Mouse (Mus musculus) spleen, postnatal 10 days (tissue): ENCODE measurements around the gene Antxr1.

ENCODE experiments used
- DNase-seq, 2 experiments: peaks; one replicate each; pipeline ENCODE4 v3.0.0; 2021 to 2022; ENCODE audit warnings: low spot score in 2 of 2

Antxr1 gene

DNA sequence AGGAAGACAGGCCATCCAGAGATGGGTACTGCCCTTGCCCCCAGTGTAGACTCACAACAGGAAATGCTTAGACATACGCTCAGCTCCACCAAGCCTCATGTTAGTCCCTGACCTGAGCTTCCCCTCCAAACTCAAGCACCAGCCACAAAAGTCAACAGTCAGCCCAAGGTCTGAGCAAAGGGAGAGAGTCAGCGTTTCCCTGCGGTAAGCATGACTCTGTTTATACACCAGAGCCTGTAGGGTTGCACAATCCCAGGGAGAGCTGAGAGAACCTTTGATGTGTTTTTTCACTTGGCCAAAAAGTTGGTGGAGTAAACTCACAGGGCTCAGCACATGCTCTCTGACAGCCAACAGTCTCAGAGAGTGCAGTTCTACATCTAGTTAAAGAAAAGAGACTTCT is 145.9 kb downstream of the Antxr1 start:
- DNase-seq, result no peak

DNA sequence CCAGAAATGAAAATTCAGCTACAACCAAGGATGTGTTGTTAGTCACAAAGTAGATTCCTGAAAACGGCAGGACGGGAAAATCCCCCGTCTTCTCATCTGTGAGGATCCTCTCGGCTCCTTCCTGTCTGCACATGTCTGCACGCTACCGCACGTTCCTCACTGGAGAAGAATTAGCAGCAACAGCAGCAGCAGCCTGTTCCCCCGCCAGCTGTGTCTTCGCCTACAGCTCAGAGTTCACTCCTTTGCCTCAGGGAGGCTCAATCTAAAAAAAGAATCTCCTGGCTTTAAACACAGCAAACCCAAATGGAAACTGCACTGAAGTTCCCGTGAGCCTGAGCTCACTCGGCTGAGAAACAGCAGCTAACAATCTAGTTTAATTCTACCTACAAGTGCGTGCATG is 148.6 kb downstream of the Antxr1 start:
- no peak for DNase-seq

DNA sequence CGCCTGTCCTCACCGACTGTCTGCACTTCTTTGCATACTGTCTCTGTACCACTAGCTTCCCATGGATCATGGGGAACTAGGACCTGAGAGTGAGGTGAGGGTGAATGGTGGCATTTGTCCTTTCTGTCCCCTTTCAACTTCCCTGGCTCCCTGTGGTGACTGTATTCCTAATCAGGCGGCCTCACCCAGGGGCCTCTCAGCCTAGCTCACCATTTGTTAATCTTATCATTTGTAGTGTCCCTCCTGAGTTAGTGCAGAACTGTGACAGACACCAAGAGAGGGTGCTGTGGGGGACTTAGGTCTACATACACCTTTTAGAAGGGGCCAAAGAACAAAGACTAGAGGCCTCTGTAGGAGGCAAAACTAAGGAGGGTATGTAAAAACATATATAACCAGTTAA is 151.2 kb downstream of the Antxr1 start:
- DNase-seq, result no peak

DNA sequence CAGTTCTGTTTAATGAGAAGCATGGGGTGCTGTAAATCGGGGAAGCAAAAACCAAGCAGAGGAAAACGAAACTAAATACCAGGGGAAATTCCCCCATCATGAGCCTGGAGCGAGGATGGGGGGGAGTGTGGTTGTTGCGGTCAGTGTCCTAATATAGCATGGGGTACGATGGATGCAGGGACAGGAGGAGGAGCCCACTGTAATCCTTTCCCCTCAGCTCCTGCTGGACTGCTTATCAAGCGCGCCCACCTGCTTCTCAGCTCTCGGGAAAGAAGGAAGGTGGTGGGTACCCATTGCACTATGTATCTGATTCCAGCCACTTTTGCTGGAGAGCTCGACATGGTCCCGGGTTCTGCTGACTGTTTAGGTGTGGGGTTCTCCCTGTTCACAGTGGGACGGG is 151.6 kb downstream of the Antxr1 start:
- peak; percentile 53 to 75 for DNase-seq

DNA sequence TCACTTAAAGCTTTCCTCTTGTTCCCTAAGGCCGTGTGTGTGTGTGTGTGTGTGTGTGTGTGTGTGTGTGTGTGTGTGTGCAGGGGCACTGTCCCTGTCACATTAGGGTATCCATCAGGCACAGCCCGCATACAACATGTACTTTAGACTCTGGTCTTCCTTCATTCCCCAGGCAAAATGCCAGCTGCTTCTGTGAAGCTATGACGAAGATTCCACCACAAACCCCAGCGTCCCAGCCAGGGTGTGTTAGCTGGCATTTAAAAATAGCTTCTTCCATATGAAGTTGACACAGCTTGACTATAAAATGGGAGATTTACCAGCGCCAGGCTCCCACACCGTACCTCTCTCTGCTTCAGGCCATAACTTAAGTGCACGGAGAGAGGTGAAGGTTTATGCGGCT is 152.5 kb downstream of the Antxr1 start:
- DNase-seq, result no peak

DNA sequence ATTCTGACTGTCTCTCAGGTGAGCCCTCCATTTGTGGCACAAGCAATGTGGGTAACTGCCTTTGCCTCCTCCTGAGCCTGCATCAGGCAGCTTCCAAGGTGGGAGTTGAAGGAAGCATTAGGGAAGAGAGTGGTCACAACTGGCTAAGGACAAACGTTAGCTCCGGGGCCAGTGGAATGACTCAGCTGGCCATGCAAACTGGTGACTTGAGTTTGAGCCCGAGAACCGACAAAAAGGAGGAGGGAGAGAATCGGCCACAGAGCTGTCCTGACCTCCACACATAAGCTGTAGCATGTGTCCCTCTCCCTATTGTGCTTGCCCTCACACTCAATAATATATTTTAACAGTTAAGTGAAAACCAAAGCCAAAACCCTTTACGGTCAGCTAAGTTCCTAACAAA is 152.9 kb downstream of the Antxr1 start:
- DNase-seq, result no peak

DNA sequence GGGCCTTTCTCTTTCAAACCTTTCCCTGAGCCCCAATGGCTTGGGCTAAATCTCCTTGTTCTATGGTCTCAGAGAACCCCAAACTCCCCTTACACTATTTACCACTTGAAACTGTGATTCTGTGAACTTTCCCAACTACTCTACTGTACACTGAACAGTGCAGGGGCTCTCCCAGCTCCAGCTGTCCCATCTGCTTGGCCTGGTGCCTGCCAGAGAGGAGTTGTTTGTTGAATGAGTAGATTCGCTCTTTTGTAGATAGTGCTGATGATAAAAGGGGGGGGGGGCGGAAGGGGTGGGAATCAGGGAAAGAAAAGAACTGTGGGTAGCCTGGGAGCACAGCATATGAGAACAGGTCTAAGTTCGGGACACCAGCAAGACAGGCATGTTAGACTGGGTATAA is 164.2 kb downstream of the Antxr1 start:
- DNase-seq, result no peak

DNA sequence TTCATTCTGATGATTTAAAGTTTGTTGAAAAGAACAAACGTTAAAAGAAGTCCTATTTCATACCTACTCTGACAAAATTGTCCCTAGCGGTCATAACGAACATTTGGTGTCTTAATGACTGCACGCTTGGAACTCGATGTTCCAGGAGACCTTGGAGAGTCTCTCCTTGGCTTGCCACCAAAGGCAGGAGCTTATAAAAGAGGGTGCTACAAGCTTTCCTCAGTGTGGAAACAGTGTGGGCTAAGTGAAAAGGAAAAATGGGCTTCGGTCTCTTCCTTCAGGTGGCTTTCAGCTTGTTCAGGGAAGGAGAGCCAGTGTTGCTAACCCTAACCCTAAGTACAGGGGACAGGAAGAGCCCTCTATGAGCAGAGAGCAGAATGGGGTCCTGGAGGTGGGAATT is 164.7 kb downstream of the Antxr1 start:
- DNase-seq, result no peak

DNA sequence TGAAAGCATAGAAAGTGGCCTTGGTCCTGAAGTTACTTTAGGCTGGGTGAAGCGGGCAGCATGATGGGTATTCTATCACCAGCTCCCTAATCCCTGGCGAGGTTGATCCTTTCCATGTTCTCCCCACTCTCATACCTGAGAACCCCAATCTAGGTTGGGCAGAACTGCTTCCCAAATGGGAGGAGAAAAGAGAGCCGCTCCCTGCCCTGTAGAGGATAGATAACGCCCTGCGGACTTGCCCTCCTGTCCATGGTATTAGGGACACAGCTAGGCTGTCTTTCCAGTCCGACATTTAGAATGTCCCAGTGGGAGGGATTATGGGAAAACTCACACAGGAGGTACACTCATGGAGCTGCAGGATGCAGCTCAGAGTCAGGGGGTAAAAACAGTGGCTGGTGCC is 165.3 kb downstream of the Antxr1 start:
- no peak for DNase-seq

DNA sequence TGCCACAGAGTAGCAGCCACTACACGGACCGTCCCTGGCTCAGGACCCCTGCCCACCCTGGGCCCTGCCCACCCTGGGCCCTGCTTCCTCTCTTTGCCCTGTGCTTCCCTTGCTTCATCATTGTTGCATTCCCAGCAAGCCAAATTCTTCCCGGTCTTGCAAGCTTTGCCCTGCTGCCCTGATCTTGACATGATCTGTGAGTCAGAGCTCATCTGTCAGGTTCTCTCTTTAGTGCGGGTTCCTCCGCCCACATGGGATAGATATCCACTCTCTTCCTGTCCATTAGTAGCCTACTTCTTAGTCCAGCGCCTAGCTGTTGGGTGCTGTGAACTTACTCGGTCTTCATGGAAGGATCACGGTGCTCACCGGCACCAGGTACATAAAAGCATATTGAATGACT is 167.6 kb downstream of the Antxr1 start:
- DNase-seq, result no peak

DNA sequence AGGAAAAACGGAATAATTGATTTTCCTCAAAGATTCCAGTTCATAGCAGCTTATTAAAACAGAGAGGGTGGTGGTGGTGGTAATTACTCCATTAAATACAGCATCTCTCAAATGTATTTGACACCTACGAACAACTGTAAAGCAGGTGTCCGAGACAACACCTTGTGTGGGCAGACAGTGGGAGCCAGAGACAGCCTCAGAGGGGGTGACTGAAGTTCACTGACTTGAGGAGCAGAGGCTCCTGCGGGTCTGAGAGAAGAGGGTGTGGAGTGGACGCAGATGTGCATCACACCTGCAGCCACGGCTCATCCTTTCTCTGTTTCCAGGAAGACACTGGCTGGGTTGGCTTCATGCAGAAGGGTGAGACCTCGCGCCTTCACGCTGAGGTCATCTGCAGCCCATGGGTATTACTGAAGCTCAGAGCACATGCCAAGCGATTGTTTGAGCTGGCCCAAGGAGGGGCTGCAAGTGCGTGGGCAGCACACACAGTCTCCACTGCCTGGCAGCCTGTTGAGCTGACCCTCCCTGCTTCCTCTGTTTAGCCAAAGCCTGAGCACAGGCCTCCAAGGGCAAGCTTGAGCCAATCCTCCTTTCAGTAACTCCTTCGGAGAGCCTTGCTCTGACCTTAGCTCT is 168.8 kb downstream of the Antxr1 start:
- no peak for DNase-seq

DNA sequence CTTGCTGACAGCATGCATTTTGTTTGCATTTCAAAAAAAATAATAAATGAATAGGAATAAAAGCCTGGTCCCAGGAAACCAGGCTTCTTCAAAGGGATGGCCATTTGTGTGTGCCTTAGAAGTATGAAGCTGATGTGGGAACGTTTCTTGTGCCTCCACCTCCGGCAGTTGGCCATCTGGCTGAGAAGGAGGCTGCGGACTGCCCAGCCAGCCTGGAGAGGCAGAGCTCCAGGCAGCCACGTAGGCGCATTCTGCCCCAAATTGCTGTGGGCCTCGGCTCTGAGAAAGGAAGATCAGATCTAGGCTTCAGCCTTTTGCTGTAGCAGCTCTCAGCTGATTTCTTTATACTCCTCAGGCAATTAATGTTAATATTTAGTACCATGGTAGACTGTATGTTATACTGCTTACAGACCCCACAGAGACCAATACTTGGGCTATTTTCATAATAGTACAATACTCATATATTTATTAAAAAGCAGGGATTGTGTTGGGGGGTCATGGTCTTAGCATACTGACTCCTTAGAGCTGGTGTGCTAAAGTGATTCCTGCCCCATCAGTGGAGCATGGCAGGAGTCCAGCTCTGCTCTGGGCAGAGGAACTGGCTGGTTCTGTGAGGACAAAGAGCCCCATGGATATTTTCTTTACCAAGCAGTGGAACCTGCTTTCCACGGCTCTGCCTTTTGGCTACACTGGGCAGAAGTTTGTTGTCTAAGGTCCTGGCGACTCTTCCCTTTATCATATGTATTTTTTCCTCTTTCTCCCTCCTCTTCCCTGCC is 169.9 kb downstream of the Antxr1 start:
- DNase-seq, result no peak

DNA sequence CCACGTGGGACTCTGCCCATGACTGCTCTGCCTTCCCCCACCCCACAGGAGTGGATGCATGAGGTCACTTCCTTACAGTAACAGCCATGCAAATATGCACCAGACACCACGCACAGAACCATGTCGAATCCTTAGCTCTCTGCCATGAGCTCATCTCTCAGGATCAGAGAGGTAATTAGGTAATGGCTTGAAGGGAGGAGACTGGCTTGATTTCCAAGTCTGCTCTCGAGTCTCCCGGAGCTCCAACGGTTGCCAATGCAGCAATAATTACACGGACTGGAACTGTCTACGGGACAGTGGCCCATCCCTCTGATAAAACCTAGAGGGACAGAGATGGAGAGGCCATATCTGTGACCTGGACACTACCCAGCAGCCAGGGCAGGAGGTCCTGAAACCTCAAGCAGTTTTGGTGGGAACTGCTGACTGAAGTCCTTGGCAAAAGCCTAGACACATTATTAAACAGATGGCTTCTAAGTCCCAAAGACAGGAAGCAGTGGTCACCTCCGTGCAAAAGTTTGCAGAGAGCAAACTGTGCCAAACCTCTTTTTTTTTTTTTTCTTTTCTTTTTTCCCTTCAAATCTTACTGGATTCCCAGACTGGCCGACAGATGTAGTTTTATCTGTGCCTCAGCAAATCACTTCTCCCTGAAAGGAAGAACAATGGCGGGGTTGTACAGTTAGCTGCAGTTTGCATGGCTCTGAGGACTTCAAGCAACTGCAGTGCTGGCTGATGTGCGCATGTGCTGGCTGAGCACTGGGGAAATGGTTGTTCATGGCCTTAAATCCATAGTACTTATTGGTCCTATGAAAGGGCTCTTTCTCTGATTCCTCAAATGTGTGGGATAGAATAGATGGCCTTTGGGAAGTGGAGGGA is 174.0 kb downstream of the Antxr1 start:
- DNase-seq, result no peak

DNA sequence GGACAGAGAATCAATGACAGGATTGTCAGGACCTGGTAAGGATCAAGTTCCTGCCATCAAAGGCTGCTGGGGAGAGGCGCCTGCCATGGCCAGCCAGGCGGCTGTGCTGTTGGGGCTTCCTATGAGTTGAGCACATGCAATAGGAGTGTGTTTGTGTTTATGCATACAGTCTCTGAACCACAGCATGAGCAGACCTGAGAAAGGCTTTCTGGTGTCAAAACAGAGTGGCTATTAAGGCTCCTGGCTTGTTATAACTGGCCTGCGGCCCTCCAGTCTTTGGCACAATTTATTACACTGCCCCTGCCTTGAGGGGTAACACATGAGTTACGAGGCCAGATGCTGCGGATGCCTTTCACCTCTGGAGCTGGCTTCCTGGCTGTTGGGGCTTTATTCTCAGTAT is 175.4 kb downstream of the Antxr1 start:
- DNase-seq, result no peak

DNA sequence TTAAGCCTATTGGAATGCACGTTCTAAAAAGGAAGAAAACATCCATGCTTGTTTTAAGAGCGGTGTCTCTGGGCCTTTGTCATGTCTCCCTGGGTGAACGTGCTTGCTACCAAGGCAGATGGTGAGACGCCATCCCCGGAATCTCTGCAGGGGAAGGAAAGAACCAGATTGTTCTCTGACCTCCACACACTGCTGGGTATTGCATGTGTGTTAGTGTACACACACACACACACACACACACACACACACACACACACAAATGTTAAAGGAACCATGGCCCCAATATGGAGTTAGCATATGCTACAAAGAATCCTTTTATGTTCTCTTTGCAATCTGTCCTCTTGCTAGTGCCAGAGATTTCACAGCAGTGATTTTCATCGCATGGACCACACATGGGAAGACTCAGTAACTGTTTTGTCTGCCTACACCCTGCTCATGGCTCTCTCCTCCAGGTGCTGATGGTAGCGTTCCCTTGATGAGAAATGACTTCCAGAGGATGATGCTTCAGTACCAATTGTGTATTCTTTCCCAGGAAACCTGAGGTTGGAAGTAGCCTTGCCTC is 177.5 kb downstream of the Antxr1 start:
- DNase-seq, result no peak

DNA sequence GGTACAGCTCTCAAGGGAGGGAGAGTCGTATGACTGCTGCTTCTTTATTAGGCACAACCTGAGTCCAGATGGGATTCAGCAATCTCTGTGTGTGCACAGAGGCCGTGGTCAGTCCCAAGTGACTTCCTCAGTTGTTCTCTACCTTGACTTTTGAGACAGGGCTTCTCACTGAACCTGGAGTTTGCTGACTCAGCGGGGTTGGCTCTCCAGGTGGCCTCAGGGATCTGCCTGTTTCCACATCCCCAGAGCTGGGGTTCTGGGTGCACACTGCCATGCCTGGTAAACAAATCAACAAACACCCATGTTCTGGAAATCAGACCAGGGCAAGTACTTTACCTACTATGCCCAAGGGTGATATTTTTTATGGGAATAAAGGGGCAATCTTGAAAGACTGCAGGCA is 181.8 kb downstream of the Antxr1 start:
- DNase-seq, result no peak

DNA sequence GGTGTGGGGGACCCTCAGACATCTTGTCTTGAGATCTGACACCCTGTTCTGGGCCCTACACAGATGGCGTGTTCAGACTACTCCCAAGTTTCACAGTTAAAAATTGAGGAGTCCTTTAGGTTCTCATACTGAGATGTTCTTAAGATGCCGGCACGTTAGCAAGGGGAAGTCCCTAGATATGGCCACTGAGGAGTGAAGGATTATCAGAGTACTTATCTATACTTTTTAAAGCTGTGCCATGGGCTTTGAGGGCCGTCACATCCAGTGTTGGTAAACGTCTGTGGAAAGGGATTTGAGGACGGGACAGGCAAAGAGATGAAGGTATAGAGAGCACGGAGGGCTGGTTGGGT is 182.4 kb downstream of the Antxr1 start:
- DNase-seq, result no peak

DNA sequence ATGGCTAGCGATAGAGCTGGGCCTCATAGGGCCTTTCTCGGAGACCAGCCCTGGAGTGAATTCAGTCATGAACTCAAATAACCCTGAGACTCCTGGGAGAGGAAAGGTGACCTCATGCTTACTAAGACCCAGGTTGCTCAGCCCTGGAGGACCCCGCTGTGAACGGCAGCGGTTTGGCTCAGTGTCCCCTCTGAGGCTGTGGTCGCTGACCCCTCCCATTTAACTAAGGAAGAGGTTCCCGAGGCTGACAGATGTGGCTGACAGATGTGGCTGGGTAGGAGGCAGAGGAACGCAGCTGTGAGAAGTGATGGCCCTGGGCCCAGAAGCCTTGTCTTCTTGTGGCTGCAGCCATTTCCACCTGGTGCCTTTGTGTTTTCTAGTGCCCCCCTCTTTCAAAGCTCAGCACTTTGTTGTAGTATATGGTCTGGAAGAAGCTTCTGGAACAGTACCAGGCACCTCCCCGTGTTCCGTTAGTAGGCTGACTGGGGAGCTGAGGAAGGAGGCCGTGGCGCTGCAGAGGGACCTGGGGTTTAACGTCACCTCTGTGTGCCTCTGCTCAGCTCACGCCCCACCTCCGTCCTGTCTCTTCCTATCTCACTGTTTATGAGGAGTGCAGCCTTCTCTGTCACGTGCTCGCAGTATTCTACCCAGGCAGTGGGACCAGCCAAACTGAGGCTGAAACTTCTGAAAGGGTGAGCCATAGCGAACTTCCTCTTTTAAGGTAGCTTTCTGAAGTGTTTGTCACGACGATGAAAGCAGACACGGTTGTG is 183.0 kb downstream of the Antxr1 start:
- peak; percentile 52 to 79 for DNase-seq

DNA sequence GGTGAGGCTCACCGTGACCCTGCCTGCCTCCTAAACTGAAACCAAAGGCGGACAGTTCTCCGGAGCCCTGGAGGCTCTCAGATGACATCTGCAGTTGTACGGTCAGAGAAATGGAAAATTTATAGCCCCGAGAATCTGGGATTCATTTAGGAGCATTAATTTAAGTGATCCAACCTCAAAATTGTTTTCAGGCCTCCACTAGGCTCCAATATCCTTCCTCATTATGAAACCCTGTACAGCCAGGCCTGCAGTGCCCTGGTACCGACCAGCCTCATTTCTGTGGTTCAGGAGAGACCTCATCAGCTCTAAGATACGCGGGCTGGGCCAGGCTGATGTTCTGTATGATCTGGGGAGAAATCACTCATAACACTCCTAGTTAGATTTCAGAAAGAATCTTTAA is 184.2 kb downstream of the Antxr1 start:
- DNase-seq, result no peak

DNA sequence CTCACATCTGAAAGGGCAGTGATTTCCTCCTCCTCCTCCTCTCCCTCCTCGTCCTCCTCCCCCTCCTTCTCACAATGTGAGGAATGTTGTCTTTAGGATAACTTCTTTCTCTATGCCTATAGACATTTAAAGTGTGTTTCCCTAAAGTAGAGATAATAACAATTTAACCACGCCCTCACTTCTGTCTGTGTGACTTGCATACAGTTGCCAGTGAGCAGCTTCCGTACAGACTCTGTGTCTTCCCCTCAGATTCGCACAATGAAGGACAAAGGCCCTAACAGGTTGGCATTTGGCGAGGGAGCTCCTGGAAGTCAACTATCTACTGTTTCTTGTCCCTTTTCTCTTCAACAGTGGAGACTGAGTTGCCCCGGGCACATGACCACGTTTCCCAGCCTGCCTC is 185.2 kb downstream of the Antxr1 start:
- no peak for DNase-seq

DNA sequence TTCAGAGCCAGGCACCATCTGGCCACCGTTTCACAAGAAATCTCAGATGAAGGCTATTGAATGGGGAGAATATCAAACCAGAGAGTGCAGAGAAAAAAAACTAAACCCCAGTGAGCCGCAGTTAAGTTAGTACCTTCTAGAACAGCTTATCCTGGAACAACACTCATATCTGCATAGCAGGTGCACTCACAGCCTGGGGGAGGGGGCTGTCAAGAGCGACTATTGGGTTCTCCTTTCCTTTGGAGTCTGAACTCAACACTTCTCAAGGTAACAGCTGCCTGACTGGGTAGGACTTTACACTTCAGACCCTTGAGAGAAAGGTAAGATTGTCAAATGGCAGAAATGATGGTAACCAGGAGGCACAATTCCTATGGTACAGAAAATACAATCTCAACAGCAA is 187.7 kb downstream of the Antxr1 start:
- DNase-seq, result no peak

DNA sequence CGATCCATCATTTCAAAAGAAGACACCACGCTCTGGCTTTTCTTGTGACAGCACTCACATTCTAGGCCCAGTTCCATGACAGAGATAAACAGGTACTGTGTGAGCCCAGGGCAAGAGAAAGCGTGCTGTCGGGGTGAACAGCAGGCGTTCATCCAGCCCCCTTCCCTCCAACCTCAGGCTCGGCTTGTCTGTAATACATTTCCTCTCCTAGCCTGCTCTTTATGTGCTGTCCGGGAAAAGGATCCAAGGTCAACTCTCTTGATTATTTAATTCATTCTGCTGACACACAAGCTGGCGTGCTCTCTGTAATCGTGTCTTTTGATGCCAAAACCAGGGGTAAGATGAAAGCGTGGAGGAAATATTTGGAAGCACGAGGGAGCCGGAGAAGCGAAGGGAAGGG is 192.0 kb downstream of the Antxr1 start:
- DNase-seq, result no peak
